Mouse (Mus musculus) embryo, embryonic 11.5 days (tissue): ENCODE measurements around the gene Rplp0.
"Not testable (repeated sequence)": the region's sequence is repeated elsewhere in the genome, so short reads cannot be mapped to it uniquely, and the experiment has no call there.

Experiments used
- DNase-seq: peaks from one replicate; pipeline ENCODE4 v3.0.0-alpha.2; 2012; ENCODE audit warnings: low read depth, low spot score

Rplp0 gene

DNA sequence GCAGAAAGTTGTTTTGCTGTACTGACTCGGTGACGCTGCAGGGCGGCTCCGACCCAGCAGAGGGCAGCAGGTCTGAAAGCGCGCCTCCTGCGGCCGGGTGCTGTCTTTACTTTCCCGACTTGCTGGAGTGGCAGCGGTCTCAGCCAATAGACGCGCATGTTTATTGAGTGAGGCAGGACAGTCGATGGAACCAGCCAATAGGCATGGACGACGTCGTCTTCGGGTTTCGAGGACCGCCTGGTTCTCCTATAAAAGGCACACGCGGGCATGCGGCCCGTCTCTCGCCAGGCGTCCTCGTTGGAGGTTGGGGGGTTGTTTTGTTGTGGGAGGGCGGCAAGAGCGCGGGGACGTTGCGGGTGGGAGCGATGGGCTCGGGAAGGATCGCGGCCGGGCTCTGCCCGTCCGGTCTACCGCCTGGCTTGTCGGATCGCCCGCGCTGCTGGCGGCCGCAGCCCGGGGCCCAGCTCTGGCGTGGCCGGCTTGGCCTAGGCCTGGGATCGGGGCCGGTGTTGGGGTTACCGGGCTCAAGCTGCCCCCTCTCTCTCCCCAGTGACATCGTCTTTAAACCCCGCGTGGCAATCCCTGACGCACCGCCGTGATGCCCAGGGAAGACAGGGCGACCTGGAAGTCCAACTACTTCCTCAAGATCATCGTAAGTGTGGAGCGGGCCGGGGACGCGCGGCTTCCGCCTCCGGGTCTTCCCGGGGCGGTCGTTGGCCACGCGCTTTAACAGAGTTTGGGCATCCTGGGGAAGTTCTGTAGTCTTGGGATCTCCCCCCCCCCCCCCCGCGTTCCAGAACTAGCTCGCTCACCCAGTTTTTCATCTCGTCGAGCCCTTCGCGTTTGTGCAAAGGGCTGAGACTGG, at the start of gene Rplp0:
Gene Rplp0, plus strand, starts transcription at position 231 of the 865 bp plus-strand sequence.
- peak; percentile 98 for DNase-seq

DNA sequence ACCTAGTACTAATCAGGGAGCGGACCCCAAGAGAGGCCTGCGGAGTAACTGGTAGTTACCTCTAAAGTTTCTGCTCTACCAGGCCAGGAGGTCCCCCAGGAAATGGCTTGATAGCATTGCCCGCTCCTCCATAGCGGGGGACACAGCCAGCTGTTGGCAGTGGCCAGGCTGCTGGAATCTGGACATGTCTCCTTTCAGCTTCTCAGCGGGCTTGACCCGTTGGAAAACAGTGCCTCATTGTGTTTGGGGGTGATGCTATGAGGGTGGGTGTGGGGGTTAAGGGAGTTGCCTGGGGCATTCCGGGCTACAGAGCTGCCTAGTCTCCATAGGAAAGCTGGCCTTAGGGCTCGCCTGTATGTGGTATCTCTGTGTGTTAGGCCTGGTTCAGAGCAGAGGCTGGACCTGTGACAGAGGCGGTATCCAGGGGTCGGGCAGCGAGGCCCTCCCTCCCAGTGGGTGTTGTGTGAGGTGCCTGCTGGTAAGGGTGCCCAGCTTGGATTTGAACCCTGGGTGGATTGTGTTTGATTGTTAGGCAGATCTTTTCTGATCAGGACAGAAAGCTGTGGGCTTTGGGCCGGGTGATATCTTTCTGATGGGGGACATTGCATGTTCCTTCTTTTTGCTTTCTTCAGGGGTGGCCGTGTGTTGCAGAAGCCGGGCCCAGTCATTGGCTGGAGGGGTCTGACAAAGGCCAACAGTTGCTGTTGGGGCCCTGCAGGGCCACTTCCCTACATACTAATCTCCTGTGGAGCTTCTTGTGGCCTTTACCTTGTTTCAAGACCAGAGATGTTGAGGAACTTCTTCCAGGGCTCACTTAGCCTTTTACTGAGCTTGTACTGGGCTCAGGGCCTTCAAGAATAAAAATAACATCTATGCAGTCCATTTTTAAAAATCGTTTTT, 49.2 kb upstream of the Rplp0 start:
- DNase-seq: no peak

DNA sequence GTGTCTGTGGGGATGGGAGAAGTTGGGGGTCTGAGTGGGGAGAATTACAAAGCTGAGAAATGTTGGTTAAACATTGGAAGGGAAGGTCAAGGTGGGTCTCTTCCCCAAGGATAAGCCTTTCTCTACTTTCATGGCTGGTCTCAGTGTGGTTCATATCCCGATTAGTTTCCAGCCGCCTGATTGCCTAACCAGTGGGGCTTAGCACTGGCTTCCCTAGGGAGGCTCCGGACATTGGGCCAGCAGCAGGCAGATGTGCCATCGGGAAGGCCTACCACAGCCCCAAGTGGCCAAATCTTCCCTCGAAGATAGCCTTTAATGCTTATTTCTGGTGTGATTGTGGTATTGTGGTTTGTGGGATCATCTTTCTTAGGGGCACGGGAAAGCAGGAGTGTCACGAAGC, 46.9 kb upstream of the Rplp0 start:
- DNase-seq: no peak

DNA sequence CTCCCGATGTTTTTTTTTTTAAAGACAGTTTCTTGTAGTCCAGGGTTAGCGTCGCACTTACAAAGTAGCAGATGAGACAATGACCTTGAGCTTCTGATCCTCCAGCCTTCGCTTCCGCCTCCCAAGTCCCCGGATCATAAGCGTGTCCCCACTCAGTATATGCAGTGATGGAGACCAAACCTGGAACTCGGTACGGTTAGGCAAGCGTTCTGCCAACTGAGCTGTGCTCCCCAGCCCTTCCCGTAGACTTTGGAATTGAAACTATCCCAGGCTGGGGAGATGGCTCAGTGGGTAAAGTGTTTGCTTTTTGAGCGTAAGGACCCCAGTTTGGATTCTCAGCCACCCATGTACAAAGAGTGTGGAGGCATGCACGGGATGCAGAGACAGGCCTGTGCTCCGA, 46.0 kb upstream of the Rplp0 start:
- DNase-seq: no peak

DNA sequence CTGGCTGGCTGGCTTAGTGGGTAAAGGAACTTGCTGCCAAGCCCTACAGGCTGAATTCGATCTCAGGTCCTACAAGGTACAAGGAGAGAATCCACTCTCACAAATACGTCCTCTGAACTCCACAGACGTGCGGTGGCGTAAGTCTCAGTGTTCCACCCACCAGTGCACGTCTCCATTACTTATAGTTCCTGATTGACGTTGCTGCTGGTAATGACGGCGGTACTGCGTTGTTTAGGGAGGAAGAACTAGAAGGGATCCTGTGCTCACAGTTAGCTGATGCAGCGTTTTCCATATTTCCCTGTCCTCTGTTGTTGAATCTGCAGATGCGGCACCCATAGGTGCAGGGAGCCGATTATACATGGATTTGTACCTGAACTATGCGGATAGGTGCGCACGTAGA, 45.5 kb upstream of the Rplp0 start:
- DNase-seq: no peak

DNA sequence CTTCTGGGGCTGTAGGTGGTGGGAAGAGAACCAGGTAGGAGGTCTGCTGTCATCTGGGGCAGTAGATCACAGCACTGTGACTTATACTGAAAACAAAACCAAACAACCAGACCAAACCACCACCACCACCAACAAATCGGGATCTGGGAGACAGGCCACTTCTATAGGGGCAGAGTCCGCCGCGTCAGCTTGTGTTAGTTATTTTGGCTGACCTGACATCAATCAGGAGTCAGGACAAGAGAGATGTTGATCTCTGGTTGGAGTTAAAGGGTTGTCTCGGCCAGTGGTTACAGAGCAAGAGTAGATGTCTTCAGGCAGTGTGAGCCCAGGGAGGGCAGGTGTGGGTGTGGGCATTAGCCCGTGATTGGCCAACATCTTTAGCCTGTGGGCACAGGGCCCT, 44.9 kb upstream of the Rplp0 start:
- no peak for DNase-seq

DNA sequence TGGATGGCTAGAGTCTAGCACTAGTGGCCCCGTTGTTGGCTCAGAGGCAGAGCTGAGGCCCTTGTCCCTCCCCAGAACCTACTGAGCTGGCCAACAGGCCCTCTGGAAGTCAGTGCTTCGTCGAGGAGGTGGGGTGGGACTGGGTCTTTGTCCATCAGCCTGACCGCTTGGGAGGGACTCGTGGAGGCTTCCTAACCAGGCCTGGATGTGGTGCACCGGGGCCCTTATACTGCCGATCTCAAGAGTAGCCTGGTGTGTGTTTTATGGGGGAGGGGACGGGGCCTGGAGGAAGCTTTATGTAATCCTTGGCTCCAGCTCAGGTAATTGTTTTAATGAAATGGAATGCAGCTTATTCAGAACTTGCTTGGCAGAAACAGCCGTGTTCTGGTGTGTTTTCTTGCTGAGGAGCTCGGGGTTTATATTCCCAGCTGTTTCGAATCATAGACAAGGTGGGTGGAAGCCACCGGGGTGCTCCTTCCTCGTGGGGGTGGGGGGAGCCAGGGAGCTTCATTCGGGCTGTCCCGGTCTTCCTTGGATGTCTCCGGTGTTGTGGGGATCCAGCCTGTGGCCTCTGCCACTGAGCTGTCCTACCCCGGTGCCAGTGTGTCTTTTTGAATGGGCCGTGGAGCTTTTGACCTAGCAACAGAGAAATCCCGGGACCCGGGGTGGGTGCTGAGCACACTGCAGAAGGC, 44.2 kb upstream of the Rplp0 start:
- DNase-seq: no peak

DNA sequence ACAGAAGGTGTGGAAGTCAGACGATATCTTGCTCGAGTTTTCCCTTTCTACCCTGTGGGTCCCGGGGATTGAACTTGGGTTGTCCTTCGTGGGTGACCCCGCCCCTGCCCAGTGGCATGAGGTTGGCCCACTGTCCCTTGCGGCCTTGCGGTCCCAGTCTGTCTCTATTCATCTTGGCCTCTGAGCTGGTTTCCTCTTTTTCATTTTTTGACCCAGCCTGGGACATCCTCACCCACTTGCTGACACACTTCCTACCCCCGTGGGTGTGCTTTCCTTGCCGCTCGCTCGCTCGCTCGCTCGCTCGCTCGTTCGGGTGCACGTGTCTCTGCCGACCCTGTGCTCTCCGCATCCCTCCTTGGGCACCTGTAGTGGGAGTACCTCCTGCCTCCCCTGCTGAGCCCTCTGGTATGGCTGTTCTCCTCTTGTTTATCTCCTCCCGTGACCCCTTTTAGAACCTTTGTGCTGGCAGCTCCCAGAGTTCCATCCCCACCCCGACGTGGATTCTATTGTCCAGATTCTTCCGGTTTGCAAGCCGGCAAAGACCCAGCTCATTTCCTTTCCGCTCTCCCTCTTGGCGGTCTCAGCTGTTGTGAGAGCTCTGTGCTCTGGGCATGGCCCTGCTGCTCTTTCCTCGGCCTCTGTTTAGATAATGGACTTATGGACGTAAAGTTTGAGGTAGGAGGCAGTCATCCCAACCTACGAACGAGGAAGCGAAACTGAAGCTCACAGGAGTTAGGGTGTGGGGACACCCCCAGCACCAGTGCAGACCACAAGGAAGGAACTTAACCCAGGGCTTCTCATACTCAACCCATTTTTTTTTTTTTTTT, 43.0 kb upstream of the Rplp0 start:
- DNase-seq: no peak

DNA sequence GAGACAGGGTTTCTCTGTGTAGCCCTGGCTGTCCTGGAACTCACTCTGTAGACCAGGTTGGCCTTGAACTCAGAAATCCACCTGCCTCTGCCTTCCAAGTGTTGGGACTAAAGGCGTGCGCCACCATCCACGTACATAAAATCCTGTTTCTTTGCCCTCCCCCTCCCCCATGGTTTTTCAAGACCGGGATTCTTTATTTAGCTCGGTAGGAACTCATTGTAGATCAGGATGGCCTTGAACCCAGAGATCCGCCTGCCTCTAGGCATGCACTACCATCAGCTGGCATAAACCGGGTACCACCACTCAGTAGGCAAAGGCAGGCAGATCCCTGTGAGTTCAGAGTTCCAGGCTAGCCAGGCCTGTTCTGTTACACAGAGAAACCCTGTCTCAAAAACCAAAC, 42.4 kb upstream of the Rplp0 start:
- no peak for DNase-seq

DNA sequence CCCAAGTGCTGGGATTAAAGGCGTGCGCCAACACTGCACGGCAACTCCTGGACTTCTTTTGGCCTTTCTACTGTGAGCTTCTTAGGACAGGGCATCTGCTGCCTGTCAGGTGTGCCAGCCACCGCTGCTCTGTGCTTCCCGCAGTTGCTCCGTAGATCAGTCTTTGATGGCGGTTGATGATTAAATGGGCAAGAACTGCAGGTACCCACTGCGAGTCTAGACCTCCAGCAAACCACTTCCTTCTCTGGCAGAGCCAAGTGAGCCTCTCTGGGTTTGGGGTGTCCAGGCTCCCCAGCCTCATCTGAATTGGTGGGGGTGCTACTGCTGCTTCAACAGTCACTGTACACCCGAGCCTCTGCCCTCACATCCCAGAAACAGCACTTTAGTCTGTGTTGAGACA, 41.8 kb upstream of the Rplp0 start:
- no peak for DNase-seq

DNA sequence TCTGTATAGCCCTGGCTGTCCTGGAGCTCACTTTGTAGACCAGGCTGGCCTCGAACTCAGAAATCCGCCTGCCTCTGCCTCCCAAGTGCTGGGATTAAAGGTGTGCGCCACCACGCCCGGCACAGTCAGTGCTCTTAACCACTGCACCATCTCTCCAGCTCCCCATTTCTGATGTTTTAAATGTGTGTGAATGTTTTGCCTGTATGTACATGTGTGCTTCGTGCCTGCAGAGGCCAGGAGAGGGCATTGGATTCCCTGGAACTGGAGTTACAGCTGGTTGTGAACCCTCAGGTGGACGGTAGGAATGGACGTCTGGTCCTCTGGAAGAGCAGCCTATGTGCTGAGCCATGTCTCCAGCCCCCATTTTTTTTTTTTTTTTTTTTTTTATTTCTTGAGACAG, 41.1 kb upstream of the Rplp0 start:
- DNase-seq: not testable (repeated sequence)

DNA sequence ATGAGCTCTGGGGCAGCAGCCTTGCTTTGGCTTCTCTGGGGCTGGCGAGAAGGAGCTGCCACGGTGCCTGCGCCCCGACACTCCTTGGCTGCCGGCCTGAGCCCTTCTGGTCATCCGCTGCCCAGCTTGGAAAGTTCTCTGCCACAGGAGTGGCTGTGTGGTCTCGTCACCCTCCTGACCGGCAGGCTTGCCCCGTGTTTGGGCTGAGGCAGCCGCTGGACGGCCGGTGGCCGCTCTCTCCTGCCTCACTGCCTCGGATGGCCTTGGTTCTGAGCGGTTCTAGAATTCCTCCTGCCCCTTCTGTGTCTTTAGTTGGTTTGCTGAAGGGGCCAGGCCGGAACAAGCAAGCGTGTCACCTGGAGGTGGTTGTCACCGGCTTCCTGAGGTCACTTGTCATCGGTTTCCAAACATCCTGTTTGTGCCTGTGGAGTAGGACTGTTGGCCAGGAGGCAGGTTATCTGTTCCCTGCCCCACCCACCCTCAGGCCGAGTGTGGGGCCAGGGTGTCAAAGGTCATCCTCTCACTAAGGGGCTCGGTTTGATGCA, 38.9 kb upstream of the Rplp0 start:
- no peak for DNase-seq

DNA sequence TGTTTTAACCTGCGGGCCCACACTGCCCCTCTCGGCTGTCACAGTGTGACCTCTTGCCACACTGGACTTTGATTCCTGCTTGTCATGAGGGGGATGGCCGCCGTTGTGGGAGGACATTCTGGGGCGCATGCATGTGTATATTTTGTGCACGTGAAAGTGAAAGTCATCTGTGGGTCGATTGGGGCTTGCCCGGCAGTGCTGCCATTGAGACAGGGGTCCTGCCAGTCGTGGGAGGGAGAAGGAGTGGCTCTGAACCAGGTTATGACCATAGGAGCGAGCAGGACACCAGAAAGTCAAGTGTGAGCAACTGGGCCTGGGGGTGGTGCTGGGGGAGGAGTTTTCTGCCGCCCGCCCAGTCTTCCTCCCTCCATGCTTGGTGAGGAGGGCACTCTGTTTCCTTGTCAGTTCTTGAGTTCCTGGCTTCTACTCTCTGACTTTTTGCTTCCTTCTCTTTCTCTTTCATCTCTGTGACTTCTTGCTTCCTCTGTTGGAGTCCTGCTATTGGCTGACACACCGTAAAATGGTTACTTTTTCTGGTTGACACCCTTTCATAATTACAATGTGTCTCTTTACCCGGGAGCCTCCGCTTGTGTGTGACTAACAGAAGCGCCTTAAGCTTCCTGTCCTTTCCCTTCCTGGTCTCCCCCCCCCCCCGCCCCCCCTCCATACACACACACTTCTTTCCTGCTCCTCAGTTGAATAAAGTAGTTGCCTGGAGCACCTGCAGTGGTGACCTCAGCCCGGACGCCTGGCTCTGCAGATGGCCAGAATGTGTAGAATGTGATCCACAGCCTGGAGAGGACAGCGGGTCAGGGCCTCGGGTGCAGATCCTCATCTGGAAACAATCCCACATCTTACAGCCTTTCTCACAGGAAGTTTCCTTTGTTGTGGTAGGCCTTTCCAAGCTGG, 37.5 kb upstream of the Rplp0 start:
- DNase-seq: no peak

DNA sequence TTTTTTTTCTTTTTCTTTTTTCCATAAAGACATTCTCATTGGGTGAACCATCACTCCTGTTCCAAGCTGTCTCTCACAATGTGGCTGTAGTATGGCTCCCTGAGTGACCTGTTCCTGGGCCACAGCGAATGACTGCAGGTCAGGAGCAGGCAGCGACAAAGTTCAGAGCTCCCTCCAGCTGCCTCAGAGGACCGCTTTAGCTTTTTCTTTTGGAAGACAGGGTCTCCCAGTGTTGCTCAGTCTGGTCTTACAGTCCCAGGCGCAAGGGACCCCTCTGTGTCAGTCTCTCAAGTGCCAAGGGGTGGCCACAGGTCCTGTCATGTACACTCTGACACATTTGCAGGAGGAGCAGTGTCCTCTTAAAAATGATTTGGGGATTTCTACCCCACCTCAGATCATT, 36.7 kb upstream of the Rplp0 start:
- DNase-seq: no peak

DNA sequence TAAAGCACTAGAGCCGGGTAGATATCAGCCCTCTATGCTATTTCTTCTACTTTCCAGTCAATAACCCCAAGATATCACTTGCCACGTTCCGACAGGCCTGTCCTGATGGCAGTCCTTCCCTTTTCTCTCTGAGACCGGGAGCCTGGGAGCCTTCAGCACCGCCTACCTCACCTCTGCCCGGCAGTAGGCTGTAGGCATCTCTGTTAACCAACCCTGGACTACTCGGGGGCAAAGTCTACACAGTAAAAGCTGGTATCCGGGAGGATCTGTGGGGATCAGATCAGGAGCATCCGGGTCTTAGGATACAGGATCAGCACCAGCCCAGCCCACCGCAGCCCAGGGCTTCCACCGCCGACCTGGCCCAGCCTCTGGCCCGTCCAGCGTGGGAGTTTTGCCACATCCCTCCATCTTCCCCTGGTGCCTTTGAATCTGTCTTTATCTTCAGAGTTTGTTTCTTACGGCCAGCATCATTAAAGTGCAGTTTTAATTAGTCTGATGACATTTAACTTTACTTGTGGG, 36.2 kb upstream of the Rplp0 start:
- no peak for DNase-seq

DNA sequence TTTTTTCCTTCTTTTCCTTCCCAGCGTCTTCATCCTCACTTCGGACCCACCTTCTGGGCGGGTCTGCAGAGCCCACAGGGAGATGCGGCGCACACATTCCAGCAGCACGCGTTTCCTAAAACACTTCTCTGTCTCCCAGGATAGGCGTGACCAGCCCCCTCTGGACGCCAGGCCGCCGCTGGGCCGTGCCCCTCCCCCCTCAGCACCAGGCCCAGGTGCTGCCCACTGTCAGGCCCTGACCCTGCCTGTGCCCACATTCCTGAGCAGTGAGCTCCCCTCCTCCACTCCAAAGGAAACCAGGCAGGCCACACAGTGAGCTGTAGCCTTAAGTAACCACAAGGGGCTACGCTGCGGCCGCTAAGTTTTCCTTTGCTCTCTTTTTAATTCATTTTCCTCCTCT, 35.3 kb upstream of the Rplp0 start:
- DNase-seq: no peak

DNA sequence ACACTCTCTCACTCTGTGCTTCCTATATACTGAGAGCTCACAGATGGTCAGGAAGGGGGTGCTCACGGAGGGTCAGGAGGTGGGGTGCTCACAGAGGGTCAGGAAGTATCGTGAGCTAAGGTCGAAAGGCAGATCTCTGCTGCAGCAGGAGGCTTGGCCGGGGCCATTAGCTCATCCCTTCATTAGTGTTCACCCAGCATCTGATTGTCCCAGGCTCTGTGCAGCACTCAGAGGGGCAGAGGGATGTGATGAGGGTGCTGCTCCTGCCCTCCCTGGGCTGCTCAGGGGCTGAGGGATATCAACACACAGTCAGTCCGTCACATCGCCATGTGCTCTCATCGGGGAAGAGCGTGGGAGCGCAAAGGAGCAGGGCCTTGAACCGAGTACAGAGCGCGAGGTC, 34.8 kb upstream of the Rplp0 start:
- no peak for DNase-seq

DNA sequence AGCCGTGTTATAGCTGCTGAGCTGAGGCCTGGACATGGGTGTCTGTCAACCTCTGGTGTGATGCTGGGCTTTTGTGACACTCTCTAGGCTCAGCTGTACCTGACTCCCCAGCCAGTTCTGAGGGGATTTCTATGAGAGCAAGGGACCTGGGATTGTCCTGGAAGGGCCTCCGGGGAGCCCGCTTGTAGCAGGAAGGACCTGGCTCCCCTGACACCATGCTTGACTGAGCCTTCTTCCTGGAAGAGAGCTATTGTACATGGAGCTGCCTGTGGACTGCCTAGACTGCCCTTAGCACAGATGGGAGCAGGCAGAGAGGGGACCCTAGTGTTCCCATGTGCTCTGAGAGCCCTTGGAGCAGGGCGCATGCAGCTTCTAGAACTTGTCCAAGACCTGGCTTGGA, 33.9 kb upstream of the Rplp0 start:
- DNase-seq: no peak

DNA sequence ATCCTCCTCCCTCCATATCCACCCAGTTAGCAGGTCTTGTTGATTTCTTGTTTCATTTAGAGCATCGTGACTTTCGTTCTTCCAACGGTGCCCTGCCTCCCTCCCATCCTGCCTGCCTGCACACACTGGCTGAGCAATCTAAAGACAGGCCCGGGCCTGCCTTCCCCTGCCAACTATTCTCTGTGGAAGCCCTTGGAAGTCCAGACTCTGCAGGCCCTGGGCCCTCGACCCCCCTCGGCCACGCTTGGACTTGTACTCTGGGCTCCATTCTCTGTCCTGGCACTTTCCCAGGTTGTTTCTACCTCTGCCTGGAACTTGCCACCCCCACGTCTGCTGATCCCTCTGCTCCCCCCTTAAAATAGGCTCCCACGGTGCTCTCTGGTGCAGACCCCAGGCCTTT, 33.3 kb upstream of the Rplp0 start:
- no peak for DNase-seq
